Mouse (Mus musculus) embryonic facial prominence, embryonic 13.5 days (tissue): ENCODE data around the gene Klf16. TPM values are rescaled to one million over a fixed set of nuclear protein-coding genes. Genes with fewer than 3 reads are reported as not detected.

Experiments
- ATAC-seq: fragments of 200-750 bp; cut with Nextera tagmentation; 2 replicates; pipeline ENCODE4 v1.8.0; 2017; ENCODE audit warnings: low read depth; ENCODE audit not compliant: insufficient number of reproducible peaks, insufficient read depth, low FRiP score, low TSS enrichment
- H3K27ac ChIP-seq: fragments of 300-500 bp; sonication (generic); 2 replicates; pipeline ENCODE4 v1.5.1; 2015; ENCODE audit warnings: moderate library complexity, mild to moderate bottlenecking, inconsistent platforms
- H3K27me3 ChIP-seq: fragments of 300-500 bp; sonication (generic); 2 replicates; pipeline ENCODE4 v1.6.1; 2015; ENCODE audit warnings: mild to moderate bottlenecking, inconsistent platforms
- H3K36me3 ChIP-seq: fragments of 300-500 bp; sonication (generic); 2 replicates; pipeline ENCODE4 v1.6.1; 2015; ENCODE audit warnings: mild to moderate bottlenecking, inconsistent platforms
- H3K4me1 ChIP-seq: fragments of 300-500 bp; sonication (generic); 2 replicates; pipeline ENCODE4 v1.6.1; 2015; ENCODE audit warnings: inconsistent platforms
- H3K4me2 ChIP-seq: fragments of 300-500 bp; sonication (generic); 2 replicates; pipeline ENCODE4 v1.6.1; 2015; ENCODE audit warnings: moderate library complexity, mild to moderate bottlenecking, inconsistent platforms
- H3K4me3 ChIP-seq: fragments of 300-500 bp; sonication (generic); 2 replicates; pipeline ENCODE4 v1.5.1; 2015; ENCODE audit warnings: mild to moderate bottlenecking, inconsistent platforms
- H3K9ac ChIP-seq: fragments of 300-500 bp; sonication (generic); 2 replicates; pipeline ENCODE4 v1.6.1; 2015; ENCODE audit warnings: mild to moderate bottlenecking, inconsistent platforms
- H3K9me3 ChIP-seq: fragments of 300-500 bp; sonication (generic); 2 replicates; pipeline ENCODE4 v1.6.1; 2016; ENCODE audit warnings: inconsistent platforms
- WGBS: fragments of 180-500 bp; shearing (Covaris S2); methylation state at CpG from one replicate; pipeline ENCODE4 v1.1.7; 2015; ENCODE audit warnings: mixed read lengths; 5-methylcytosine and 5-hydroxymethylcytosine counted together
- polyA plus RNA-seq: library from polyadenylated mRNA; unstranded; fragments of >200 nt; fragmentation: Nextera tagmentation; extraction: Ambion mirVana; gene quantifications from 2 replicates; pipeline ENCODE4 v1.2.1, GENCODE M21; 2015

The Klf16 gene
- 9.5 and 12.0 TPM in 2 replicates for polyA plus RNA-seq

DNA sequence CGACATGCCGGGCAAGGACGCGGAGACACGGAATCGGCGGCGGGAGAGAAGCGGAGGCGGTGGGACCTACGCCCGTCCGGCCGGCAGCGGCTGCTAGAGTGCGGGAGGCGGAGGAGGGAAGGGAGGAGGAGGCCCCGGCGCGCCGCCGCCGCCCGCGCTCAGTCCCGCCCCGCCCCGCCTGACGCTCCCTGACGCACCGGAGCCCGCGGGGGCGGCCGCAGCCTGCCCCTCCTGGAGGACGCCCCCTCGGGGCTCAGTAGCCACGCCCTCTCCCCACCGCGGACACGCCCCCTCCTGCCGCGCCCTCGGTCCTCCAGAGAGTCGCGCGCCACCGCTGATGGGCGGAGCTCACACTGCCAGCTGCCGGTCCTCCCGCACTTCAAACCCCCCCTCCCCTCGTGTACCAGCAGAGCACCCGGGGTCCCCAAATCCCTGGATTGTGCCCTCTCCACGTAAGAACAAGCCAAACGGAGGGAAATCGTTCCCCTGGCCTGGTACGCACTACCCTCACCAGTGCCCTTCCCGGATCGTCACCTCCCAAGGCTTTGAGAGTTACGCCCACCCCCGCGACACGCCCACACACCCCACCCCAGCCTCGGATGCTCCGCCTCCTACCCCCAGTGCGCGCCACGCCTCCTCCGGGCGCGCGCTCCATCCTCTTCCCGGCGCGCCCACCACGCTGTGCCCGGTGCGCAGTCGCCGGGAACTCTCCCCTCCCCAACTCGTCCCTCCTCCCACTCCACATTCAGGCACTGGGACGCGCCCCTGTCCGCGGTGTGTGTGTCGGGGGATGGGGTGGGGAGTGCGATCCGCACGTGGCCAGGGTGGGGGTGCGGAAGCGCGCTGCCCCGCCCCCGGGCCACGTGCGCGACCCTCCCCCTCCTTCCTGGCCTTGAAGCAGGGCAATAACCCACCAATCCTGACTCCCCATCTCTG lies at the start of gene Klf16:
Gene Klf16 (minus strand): TSS at position 127 of the 936 bp plus-strand sequence.
- H3K9ac ChIP-seq, result peak within 1 kb of the TSS; percentile 86
- H3K9me3 ChIP-seq, result no peaks in the 10 kb centered on the region
- H3K4me2 ChIP-seq, result peak within 1 kb of the TSS; percentile 88
- H3K27me3 ChIP-seq, result no peaks in the 10 kb centered on the region
- peak within 1 kb of the TSS; percentile 89 for H3K4me3 ChIP-seq
- H3K36me3 ChIP-seq, result peaks cover 2% of the 10 kb centered on the region; the same call in 1 of the 2 replicates
- ATAC-seq, result peak; percentile 82
- peaks cover 50% of the 10 kb centered on the region for H3K4me1 ChIP-seq
- under 1% methylated on average over 94 of the region's 97 CpGs for WGBS
- peak within 1 kb of the TSS; percentile 95 for H3K27ac ChIP-seq

DNA sequence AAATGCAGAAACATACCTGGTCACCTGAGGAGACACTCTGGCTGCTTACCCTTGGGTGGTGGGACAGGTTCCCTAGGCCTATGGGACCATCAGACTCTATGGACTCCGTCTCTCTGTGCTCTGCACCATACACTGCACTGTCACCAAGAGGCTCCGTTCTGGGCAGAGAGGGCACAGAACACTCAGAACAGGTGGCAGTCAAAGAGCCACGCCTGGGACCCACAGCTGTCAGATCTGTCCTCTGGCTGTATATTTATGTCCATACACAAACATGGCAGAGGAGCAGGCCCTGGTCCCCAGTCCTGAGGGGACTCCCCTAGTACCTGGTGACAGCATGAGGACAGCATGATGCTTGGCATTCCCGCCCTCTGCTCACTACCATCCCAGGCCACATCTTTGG lies 48.6 kb upstream of the Klf16 start:
- H3K4me2 ChIP-seq, result no peak overlapping the region
- H3K9ac ChIP-seq, result no peak overlapping the region
- no peak overlapping the region for H3K27ac ChIP-seq
- H3K36me3 ChIP-seq, result peaks cover 8% of the 10 kb centered on the region; the same call in 1 of the 2 replicates
- H3K9me3 ChIP-seq, result no peaks in the 10 kb centered on the region
- no peak overlapping the region for H3K4me3 ChIP-seq
- peaks cover 35% of the 10 kb centered on the region for H3K4me1 ChIP-seq
- ATAC-seq, result no peak
- H3K27me3 ChIP-seq, result no peaks in the 10 kb centered on the region
- WGBS, result 91% methylated on average over 4 of the region's 4 CpGs

DNA sequence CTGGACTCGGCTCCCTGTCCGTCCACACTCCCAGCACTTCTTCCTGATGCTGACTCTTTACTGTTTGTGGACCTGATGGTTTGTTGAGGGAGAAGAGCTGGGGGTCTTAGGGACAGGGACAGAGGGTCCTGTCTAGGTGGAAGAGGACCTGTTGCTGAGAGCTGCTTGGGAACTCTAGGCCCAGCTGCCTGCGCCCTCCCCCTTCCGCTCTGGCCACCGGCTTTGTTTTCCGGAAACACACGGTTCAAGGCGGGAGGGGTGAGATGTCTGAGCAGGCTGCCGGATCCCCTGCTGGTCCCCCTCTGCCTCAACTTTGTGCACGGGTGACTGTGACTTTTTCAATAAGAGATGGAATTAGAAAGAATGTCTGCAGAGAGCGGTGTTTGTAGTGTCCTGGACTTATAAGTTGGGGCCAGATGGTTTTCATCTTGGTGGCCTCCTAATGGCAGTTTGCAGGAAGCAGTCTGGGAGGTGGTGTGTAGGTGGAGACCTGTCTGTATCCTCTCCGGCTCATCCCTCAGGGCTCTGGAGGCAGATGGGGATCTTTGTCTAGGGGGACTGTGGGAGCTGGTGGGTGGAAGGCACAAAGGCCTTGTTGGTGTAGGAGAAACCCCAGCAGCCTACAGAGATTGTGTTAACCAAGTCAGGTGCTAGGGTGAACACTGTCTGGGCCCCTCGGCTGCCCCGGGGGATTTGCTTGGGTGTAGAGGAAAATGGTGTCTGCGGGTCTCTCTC lies 46.5 kb upstream of the Klf16 start:
- WGBS, result 8% methylated on average over 15 of the region's 15 CpGs
- H3K4me1 ChIP-seq, result peaks cover 35% of the 10 kb centered on the region

DNA sequence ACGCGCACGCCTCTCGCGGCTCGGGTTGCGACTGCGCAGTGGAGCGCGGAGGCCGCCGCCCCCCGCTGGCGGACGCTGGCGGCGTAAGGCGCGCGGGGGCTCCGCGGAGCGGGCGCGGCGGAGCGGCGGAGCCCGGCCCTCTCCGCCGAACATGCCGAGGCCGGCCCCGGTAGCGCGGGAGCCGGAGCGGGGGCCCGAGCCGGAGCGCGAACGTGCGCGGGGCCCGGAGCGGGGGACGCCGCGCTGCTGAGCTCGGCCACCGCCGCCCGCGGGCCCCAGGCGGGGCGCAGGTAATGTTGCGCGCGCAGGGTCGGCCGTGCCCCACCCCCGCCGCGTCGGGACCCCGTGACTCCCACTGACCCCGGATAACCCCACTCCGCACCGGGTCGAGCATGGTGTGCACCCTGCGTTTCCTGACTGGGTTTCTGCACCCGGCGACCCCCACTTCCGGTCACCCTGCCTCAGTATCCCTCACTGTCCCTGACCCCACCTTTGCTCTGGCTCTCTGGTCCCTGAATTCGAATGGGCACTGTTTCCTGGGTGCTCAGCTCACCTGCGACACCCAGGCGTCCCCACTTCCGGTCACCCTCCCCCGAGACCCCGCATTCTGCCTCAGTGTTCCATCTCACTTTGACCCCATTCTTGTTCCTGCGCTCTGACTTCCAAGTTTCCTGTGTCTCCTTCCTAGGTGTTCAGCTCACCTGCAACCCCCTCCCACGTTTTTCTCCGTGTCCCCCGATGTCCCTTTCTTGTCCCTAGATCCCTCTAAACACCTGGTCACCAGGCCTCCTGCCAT lies 45.7 kb upstream of the Klf16 start, which contains the start of gene Csnk1g2:
Gene Csnk1g2 (plus strand): TSS at position 178 of the 796 bp plus-strand sequence.
- H3K27ac ChIP-seq, result peak within 1 kb of the TSS; percentile 94
- H3K4me2 ChIP-seq, result peak within 1 kb of the TSS; percentile 99
- no peaks in the 10 kb centered on the region for H3K27me3 ChIP-seq
- H3K4me1 ChIP-seq, result peaks cover 34% of the 10 kb centered on the region
- no peaks in the 10 kb centered on the region for H3K9me3 ChIP-seq
- H3K36me3 ChIP-seq, result 0 out of 2 replicates have a peak, but pooled peaks cover 4% of the 10 kb centered on the region
- WGBS, result under 1% methylated on average over 85 of the region's 85 CpGs
- peak within 1 kb of the TSS; percentile 86 for H3K4me3 ChIP-seq
- peak within 1 kb of the TSS; percentile 91 for H3K9ac ChIP-seq
- ATAC-seq, result peak; percentile 18; the same call in 1 of the 2 replicates

More for the DNA sequence above, 46.5 kb upstream of the Klf16 start:
- H3K4me3 ChIP-seq, result peak overlapping the region; percentile 86
- 0 out of 2 replicates have a peak, but pooled peaks cover 4% of the 10 kb centered on the region for H3K36me3 ChIP-seq
- no peaks in the 10 kb centered on the region for H3K27me3 ChIP-seq
- no peak for ATAC-seq
- H3K4me2 ChIP-seq, result peak overlapping the region; percentile 99
- H3K9ac ChIP-seq, result peak overlapping the region; percentile 91
- H3K9me3 ChIP-seq, result no peaks in the 10 kb centered on the region
- H3K27ac ChIP-seq, result peak overlapping the region; percentile 87

DNA sequence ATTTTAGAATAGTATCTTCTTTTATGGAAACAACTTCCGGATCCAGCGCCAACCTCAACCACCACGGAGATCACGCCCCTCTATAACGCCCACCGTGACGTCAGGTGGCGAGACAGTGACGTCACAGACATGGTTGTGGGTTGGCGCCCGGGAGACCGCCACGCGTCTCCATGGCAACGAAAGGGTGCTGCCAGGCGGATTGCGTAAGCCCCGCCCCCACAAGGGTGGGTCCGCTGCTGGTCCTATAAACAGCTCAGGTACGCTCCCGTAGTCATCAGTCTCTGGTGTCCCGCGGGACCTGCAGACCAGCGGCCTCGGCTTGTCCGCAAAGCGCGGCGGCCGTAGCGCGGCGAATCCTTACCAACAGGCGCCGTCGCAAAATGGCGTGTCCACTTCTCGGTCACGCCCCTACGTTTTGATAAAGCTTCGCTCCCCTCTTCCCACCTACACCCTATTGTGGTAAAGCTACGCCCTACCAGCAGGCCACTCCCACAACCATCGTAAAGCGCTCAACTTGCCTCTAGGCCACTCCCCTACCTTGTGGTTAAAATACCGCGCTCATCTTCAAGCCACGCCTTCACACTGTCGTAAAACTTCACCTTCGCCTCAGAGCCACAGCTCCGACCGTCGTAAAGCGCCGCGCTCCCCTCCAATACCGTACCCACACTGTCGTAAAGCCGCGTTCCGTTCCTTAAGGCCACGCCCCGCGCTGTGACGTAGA lies 45.0 kb upstream of the Klf16 start:
- no peaks in the 10 kb centered on the region for H3K36me3 ChIP-seq
- peak overlapping the region; percentile 86 for H3K4me3 ChIP-seq
- H3K9ac ChIP-seq, result peak overlapping the region; percentile 91
- peaks cover 30% of the 10 kb centered on the region for H3K4me1 ChIP-seq
- H3K9me3 ChIP-seq, result no peaks in the 10 kb centered on the region
- peak overlapping the region; percentile 99 for H3K4me2 ChIP-seq
- peak overlapping the region; percentile 94 for H3K27ac ChIP-seq
- WGBS, result under 1% methylated on average over 64 of the region's 64 CpGs
- peak; percentile 95 for ATAC-seq
- no peaks in the 10 kb centered on the region for H3K27me3 ChIP-seq

DNA sequence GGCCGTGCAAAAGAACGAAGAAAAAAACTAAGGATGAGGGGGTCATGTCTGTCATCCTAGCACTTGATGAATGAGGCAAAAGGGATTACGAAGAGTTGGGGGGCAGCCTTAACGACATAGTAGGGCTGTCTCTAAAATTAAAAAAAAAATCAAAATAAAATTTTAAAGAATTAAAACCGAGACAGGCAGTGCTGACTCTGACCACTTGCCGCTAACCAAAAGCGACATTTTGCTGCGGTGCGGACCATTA lies 44.5 kb upstream of the Klf16 start:
- peak overlapping the region; percentile 94 for H3K27ac ChIP-seq
- peaks cover 30% of the 10 kb centered on the region for H3K4me1 ChIP-seq
- peak overlapping the region; percentile 99 for H3K4me2 ChIP-seq
- peak overlapping the region; percentile 69 for H3K9ac ChIP-seq
- H3K4me3 ChIP-seq, result peak overlapping the region; percentile 86
- no peaks in the 10 kb centered on the region for H3K27me3 ChIP-seq
- peaks cover under 1% of the 10 kb centered on the region for H3K36me3 ChIP-seq
- 6% methylated on average over 9 of the region's 9 CpGs for WGBS
- no peaks in the 10 kb centered on the region for H3K9me3 ChIP-seq
- no peak for ATAC-seq

DNA sequence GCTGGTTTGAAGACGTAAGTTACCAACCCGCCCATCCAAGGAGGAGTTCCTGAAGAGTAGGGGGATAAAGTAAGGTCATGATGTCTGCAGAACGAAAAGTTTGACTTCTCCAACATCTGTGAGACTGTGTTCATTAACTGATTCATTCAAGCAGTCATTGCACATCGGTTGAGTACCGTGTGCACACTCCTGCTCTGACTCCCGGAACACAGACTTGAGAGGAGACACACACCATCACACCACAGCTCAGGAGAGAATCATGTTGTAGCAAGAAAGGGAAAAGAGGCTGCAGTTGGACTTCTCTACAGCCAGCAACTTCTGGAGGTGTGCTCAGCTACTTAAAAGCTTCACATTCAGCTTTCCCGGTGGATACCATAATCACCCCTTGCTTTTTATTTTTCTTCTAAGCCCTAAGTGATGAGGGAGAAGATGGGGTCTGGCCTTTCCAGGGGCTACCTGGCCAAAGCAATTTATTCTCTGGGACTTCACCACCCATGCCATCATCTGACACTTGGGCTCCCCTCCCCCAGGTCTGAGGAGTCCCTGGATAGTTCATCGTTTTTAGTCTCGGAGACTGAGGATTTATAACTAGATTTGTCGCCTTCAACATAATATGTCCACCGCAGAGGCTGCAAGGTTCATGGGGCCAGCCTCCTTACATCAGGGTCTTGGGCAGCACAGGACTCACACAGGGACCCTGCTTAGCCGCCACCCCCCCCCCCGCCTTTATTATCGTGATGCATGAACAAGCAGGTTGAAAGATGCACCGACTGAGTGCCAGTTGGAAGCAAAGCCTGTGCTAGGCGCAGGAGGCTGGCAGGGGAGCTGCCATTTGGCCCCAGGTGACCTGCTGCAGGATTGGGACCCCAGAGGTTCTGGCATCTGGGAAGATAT lies 43.9 kb upstream of the Klf16 start:
- H3K27ac ChIP-seq, result peak overlapping the region; percentile 94

DNA sequence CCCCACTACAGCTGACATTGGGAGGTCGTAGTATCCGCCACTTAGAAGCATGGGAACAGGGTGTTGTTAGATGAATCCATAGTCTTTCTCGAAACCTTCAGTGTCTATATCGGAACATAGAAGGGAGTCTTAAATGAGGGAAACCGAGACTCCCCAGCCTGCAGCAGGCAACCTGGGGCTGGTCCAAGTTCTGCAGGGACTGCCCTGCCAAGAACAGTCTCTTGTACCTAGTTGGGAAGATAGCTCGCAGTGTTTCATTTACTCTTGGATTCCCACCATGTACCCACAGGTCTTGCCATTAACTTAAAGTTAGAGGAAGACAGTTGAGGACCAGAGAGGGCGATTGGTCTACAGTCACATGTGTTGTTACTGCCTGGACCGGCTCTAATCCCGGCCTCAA lies 43.2 kb upstream of the Klf16 start:
- ATAC-seq, result no peak
- whole genome bisulfite sequencing, result 84% methylated on average over 9 of the region's 9 CpGs
- H3K27me3 ChIP-seq, result no peaks in the 10 kb centered on the region
- H3K4me2 ChIP-seq, result no peak overlapping the region
- peaks cover 29% of the 10 kb centered on the region for H3K4me1 ChIP-seq
- no peaks in the 10 kb centered on the region for H3K9me3 ChIP-seq
- H3K36me3 ChIP-seq, result peaks cover 13% of the 10 kb centered on the region
- no peak overlapping the region for H3K4me3 ChIP-seq
- no peak overlapping the region for H3K27ac ChIP-seq
- no peak overlapping the region for H3K9ac ChIP-seq

More for the DNA sequence above, 43.9 kb upstream of the Klf16 start:
- Histone ChIP-seq H3K36me3 (peaks cover 6% of the 10 kb centered on the region), H3K27me3 (no peaks in the 10 kb centered on the region), H3K4me1 (peaks cover 30% of the 10 kb centered on the region), H3K4me3 (peak overlapping the region; percentile 86), H3K9me3 (no peaks in the 10 kb centered on the region), H3K9ac (peak overlapping the region; percentile 69), H3K4me2 (peak overlapping the region; percentile 99)
- no peak for ATAC-seq
- 56% methylated on average over 16 of the region's 16 CpGs for WGBS

DNA sequence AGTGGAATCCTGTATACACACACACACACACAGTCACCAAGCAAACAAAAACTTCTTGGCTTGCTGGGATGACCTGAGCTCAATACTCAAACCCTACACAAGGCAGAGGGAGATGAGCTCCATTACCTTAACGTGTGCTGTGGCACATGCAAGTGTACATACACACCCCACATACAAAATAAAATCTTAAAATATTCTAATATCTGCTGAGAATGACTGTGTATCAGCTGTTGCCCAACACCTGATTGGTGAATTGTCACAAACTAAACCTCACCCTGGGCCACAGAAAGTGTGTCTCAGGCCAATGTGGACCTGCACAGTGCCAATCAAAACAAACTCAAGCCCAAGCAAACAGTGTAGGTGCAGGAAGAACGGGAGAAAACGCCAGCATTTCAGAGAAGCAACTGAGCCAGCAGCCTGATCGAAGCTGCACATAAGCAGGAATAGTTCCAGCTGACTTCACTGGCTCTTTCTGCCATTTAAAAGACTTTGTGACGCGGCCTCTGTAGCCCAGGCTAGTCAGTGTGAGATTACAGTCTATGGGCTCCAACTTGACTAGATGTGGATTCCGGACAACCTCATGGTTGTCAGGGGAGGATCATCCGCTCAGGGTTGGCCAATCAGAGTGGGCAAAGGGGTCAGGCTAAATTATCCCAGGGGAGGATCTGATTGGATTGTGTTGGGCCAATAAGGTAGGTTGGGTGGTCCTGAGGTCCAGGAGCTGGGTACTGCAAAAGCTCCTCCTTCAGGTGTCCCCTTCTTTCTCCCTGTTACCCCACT lies 42.5 kb upstream of the Klf16 start:
- peaks cover 20% of the 10 kb centered on the region for H3K36me3 ChIP-seq
- H3K4me2 ChIP-seq, result no peak overlapping the region
- no peak overlapping the region for H3K9ac ChIP-seq
- no peak for ATAC-seq
- no peak overlapping the region for H3K27ac ChIP-seq
- H3K27me3 ChIP-seq, result no peaks in the 10 kb centered on the region
- H3K4me1 ChIP-seq, result peaks cover 22% of the 10 kb centered on the region
- no peaks in the 10 kb centered on the region for H3K9me3 ChIP-seq
- 33% methylated on average over 8 of the region's 8 CpGs for WGBS
- H3K4me3 ChIP-seq, result no peak overlapping the region
